Mouse (Mus musculus) heart, postnatal 14 days (tissue): Measurements from ENCODE around the gene Olfr910. TPM values are rescaled to one million over a fixed set of nuclear protein-coding genes. Genes with fewer than 3 reads are reported as not detected.

Experiments
- DNase-seq, 2 experiments: peaks; one replicate each; pipeline ENCODE4 v3.0.0; 2021 to 2022
- intact Hi-C: fragments of 180-260 bp; cut with DNase I; formaldehyde crosslinking; loops from one replicate; pipeline ENCODE4 v1.15.1; 2025
- long read RNA-seq, 2 experiments: library from polyadenylated mRNA; stranded (forward); transcript quantifications; one replicate each; pipeline ENCODE4 v2.0.0; 2021
- total RNA-seq, 2 experiments: library from RNA; stranded (reverse); gene quantifications; 2 replicates each; pipeline ENCODE4 v1.2.3; 2021

Olfr910 gene
- total RNA-seq: not detected
- long read RNA-seq, experiment 1: 0 reads
- long read RNA-seq, experiment 2: 0 reads

DNA sequence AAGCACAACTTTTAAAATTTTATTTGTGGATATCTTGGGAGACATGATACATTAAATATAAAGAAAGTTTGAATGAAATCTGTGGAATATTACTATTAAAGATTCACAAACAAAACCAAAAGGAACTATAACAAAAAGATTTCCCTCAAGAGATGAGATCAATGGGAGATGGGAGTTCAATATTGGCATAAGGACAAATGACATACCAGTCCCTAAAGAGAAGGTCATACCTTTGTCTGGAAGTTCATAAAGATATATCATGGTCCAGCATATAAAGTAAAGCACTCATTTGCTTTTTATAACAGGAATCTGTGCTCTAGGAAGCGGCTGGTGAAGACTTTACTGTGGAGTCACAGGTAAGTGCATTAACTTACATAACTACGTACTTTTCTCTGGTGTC, at the start of gene Olfr910:
Gene Olfr910 (plus strand): TSS at position 301 of the 400 bp plus-strand sequence.
- no peak for DNase-seq

DNA sequence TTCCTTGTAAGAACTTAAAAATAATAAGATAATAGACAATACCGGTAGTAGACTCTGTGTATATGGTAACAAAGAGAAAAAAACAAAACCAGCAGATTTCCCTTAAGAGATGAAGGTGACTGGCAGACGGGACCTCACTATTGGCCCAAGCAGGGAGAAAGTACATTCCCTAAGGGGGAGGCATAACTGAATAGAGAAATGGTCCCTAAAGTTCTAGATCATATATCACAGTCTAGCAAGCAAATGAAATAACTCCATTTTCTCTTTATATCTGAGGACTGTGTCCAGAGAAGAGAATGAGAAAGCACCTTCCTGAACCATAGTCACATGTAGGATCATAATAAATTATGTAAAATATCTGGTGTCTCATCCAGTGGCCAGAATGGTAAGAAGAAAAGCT, 42.1 kb upstream of the Olfr910 start, which contains the start of gene Olfr907:
Gene Olfr907 (plus strand): TSS at position 301 of the 400 bp plus-strand sequence.
- intact Hi-C loops: no loop called here
- no peak for DNase-seq

More for the DNA sequence above, at the start of gene Olfr910:
- intact Hi-C loops: no loop called here

DNA sequence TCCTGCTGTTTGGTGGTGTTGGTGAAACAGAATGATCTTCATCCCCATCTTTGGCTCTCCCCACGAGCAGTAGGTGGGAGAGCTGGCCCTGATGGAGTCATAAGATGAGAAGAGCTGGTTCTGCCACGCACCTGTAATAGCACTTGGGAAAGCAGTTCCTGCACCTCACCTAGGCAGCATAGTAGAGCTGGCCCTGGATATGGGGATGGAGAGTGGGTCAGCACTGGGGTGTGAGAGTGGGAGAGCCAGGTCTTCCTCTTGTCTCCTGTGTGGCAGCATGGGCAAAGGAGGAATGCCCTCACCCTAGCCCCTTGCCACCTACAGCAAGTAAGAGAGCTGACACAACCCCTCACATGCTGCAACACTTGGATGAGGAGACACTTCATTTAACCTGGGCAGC, 25.3 kb upstream of the Olfr910 start:
- intact Hi-C loops: no loop called here
- DNase-seq: no peak

DNA sequence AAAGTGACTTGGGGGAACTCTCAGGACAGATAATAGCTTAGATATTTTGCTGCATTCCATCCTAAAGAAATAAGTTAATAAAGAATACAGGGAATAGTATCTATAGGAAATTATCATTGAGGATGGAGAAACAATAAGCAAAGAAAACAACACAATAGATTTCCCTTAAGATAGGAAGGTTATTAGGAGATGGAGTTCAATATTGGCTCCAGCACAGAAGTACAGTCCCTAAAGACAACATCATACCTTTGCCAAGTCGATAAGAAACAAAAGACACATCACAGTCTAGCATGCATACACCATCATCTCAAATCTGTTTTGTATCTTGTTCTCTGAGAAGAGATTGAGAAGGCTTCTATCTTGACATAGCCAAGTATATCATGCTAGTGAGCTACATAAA, 16.4 kb upstream of the Olfr910 start, which contains the start of gene Olfr911-ps1:
Gene Olfr911-ps1 (plus strand): TSS at position 301 of the 400 bp plus-strand sequence.
- intact Hi-C loops: no loop called here
- DNase-seq: no peak

DNA sequence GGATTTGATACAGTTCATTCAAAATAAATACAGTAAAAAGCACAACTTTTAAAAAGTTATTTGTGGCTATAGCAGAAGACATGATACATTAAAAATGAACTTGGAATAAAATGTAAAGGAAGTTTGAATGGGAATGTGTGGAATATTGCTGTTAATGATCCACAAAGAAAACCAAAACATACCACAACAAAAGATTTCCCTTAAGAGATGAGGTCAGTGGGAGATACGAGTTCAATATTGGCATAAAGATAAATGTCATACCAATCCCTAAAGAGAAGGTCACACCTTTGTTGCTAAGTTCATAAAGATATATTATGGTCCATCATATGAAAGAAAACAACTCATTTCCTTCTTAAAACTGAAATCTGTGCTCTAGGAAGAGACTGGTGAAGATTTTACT, 42.2 kb downstream of the Olfr910 start, which contains the start of gene Olfr912:
Gene Olfr912 (plus strand): TSS at position 301 of the 400 bp plus-strand sequence.
- intact Hi-C loops: no loop called here
- DNase-seq: no peak

Other genes with a start within 250 kb of the Olfr910 start
- not detected for gene Olfr896-ps1, start 246.7 kb upstream of the Olfr910 start, total RNA-seq
- not detected for gene Olfr25, start 208.8 kb upstream of the Olfr910 start, total RNA-seq
- gene Olfr898, start 189.4 kb upstream of the Olfr910 start, total RNA-seq: not detected
- gene Olfr250, start 171.0 kb upstream of the Olfr910 start, total RNA-seq: not detected
- gene Olfr251, start 160.8 kb upstream of the Olfr910 start, total RNA-seq: not detected
- not detected for gene Olfr147, start 136.2 kb upstream of the Olfr910 start, total RNA-seq
- not detected for gene Olfr901, start 108.4 kb upstream of the Olfr910 start, total RNA-seq
- gene Olfr902, start 90.2 kb upstream of the Olfr910 start, total RNA-seq: not detected
- gene Olfr904, start 74.7 kb upstream of the Olfr910 start, total RNA-seq: not detected
- not detected for gene Olfr905, start 66.7 kb upstream of the Olfr910 start, total RNA-seq
- gene Olfr906, start 50.8 kb upstream of the Olfr910 start, total RNA-seq: not detected
- not detected for gene Olfr907, start 42.0 kb upstream of the Olfr910 start, total RNA-seq
- not detected for gene Olfr911-ps1, start 16.3 kb upstream of the Olfr910 start, total RNA-seq
- gene Olfr912, start 42.3 kb downstream of the Olfr910 start, total RNA-seq: not detected
- gene Olfr913, start 54.9 kb downstream of the Olfr910 start, total RNA-seq: not detected
- gene Olfr914, start 67.3 kb downstream of the Olfr910 start, total RNA-seq: not detected
- gene Olfr916, start 122.0 kb downstream of the Olfr910 start, total RNA-seq: not detected
- not detected for gene Olfr917, start 128.0 kb downstream of the Olfr910 start, total RNA-seq
- gene Olfr918, start 136.8 kb downstream of the Olfr910 start, total RNA-seq: not detected
- gene Olfr919, start 165.8 kb downstream of the Olfr910 start, total RNA-seq: not detected
- 10 to 100 TPM; 30.5 to 31.7 TPM for gene Vwa5a, start 180.4 kb downstream of the Olfr910 start, total RNA-seq
- gene Olfr920, start 214.4 kb downstream of the Olfr910 start, total RNA-seq: under 1 TPM; 0.07 TPM
- not detected for gene Olfr921, start 235.2 kb downstream of the Olfr910 start, total RNA-seq